ENCODE assay signal across 17 mouse cellular contexts in genomic region chr6:67181459-67181858, GRCm38 (mm10).
"Had no signal": no experiment of that assay in that cellular context is flagged by ENCODE, and none has a peak within 500 bp of the region (broad histone marks: within the 10 kb centered on the region; RNA-seq: fewer than 3 reads in every experiment).

No protein-coding gene starts in this region.

- H3K27me3 ChIP-seq: liver, embryonic 15.5 days; lung, embryonic 15.5 days; midbrain, embryonic 13.5 days had no signal

- ATAC-seq: intestine, postnatal 0 days; midbrain, embryonic 13.5 days; midbrain, embryonic 16.5 days had no signal

- H3K4me2 ChIP-seq: liver, embryonic 11.5 days; liver, embryonic 15.5 days; lung, embryonic 15.5 days; midbrain, embryonic 13.5 days had no signal

- DNase-seq: kidney, adult 2 months; kidney, postnatal 10 days; kidney, postnatal 4 days; layer of hippocampus, adult 9-11 months; lung, postnatal 10 days; lung, postnatal 36 days; right cerebral cortex, postnatal 14 days; right cerebral cortex, postnatal 4 days; thymus, postnatal 25 days had no signal

- H3K9me3 ChIP-seq: liver, embryonic 15.5 days; lung, embryonic 15.5 days; midbrain, embryonic 10.5 days; midbrain, embryonic 13.5 days had no signal

- H3K36me3 ChIP-seq: liver, embryonic 15.5 days; lung, embryonic 15.5 days; midbrain, embryonic 10.5 days; midbrain, embryonic 13.5 days had no signal

- H3K9ac ChIP-seq: liver, embryonic 15.5 days; lung, embryonic 15.5 days; midbrain, embryonic 13.5 days had no signal

- H3K27ac ChIP-seq: layer of hippocampus, adult 2 months; liver, embryonic 15.5 days; lung, embryonic 15.5 days; midbrain, embryonic 10.5 days; midbrain, embryonic 13.5 days had no signal

- H3K4me1 ChIP-seq: midbrain, embryonic 10.5 days; midbrain, embryonic 13.5 days had no signal

- H3K4me3 ChIP-seq: layer of hippocampus, adult 2 months; liver, embryonic 15.5 days; lung, embryonic 15.5 days; midbrain, embryonic 10.5 days; midbrain, embryonic 13.5 days had no signal
